Mouse (Mus musculus): ENCODE results near the gene Ccni. TPM values are rescaled to one million over a fixed set of nuclear protein-coding genes. Genes with fewer than 3 reads are reported as not detected.

The Ccni gene
- polyA plus RNA-seq, 3 experiments from 2014 or later: 82.9 to 99.1 (median 84.9) TPM

DNA sequence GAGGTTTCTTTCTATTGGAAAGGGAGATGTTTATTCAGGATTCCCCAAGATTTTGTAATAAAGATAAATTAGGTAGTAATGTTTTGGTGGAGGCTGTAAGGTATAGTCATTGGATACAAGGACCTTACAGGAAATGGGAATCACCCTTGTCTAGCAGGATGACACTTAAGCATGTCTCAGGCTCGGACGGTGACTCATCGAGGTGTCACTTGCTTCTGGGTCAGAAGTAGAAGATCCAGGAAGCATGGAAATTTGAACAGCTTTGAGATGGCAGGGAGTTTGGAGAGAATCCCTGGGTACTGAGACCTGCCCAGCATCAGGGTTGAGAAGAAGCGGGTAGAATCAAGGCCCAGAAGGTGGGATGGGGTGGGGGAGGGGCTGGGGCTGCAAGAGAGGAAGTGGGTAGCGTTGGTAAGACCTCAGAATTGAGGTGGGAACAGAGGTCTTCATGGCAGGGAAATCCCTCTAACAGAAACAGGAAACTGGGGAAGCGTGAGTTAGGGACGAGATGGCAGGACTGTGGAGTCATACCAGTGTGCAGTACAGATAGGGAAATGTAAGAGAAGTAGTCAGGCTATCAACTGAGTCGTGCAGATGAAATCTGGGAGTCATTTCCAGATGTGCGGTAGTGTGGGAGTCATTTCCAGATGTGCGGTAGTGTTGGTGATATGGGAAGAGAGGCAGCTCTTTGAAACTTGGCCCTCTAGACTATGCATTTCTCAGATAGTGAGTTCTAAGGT, 70.8 kb downstream of the Ccni start:
- ATAC-seq: no peak

DNA sequence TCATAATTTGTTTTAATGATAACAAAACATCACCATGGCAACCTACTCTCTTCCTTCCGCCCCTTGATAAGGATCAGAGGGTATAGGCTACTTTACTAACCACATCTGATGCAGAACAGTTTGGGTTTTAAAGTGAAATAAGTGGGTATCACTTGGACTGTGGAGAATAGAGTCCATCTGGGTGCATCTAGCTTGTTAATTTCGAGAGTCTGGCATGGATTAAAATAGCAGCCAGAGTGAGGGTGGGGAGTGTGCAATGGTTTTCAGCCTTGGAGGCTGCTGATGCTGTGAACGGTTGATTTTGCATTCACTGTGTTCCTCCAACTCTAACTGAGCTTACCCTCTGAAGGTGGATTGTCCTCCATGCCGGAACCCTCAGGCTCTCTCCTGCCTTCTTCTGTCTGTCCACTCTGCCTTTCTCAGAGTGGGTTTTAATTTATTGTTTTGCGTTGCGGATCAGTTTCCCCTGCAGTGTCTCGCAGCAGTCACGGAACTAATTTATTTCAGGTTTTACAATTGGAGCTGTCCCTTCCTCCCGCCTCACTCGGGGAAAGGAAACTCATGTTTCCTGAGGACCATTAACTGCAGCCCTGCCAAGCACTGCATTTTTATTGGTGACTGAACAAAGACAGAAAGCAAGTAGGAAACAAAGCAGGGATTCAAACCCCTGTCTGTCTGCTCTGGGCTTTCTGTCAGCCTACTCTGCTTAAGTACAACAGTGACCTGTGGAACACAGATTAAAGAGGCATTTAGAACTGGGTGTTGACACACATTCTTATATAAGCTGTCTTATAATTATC, 72.7 kb downstream of the Ccni start:
- ATAC-seq: peak; percentile 64

Other genes starting within 250 kb of the Ccni start
- not detected for gene Sowahb, start 161.5 kb downstream of the Ccni start, polyA plus RNA-seq (2017; shearing (Covaris generic))
- gene Sept11, start 113.1 kb downstream of the Ccni start, polyA plus RNA-seq (2017; shearing (Covaris generic)): 10 to 100 TPM; 28.0 to 72.7 (median 29.9) TPM
- 1 to 10 TPM in 2 of 3 experiments, not detected in 1; 1.6 to 2.3 TPM for gene 2010109A12Rik, start within 50 bp of the Ccni start, polyA plus RNA-seq (2017; shearing (Covaris generic))
- gene Ccng2, start 60.8 kb upstream of the Ccni start, polyA plus RNA-seq (2017; shearing (Covaris generic)): 10 to 100 TPM; 18.7 to 44.9 (median 25.2) TPM

Data from inflammation-experienced regulatory T-cells, adult 6 months (primary cell).